Mouse (Mus musculus) olfactory bulb, adult 2 months (tissue): ENCODE measurements around the gene Thsd4. TPM values are rescaled to one million over a fixed set of nuclear protein-coding genes. Genes with fewer than 3 reads are reported as not detected.

ENCODE experiments used
- H3K27ac ChIP-seq: fragments of 200-500 bp; 2 replicates; pipeline ENCODE4 v1.5.1; 2012; ENCODE audit warnings: low read depth, low read length; ENCODE audit not compliant: insufficient read depth
- H3K4me1 ChIP-seq: fragments of 200-500 bp; 2 replicates; pipeline ENCODE4 v1.6.1; 2012; ENCODE audit warnings: low read length; ENCODE audit not compliant: control insufficient read depth, insufficient read depth
- H3K4me3 ChIP-seq: fragments of 200-500 bp; 2 replicates; pipeline ENCODE4 v1.5.1; 2012; ENCODE audit warnings: mild to moderate bottlenecking, low read depth, low read length, moderate library complexity; ENCODE audit not compliant: insufficient read depth
- CTCF ChIP-seq: fragments of 200-500 bp; IDR thresholded peaks from 2 replicates; pipeline ENCODE4 v1.5.1; 2012; ENCODE audit warnings: low read depth, mild to moderate bottlenecking, low read length, moderate library complexity; ENCODE audit not compliant: insufficient read depth
- POLR2A ChIP-seq: fragments of 200-500 bp; IDR thresholded peaks from 2 replicates; pipeline ENCODE4 v1.6.1; 2012; ENCODE audit warnings: mild to moderate bottlenecking, low read depth, low read length, moderate library complexity; ENCODE audit not compliant: insufficient read depth
- WGBS: fragments of 180-500 bp; shearing (Covaris S2); methylation state at CpG from one replicate; pipeline ENCODE4 v1.1.7; 2018; 5-methylcytosine and 5-hydroxymethylcytosine counted together
- polyA plus RNA-seq: library from polyadenylated mRNA; stranded (reverse); fragments of >200 nt; gene quantifications from 2 replicates; pipeline ENCODE4 v1.2.4, GENCODE M21; 2012; ENCODE audit warnings: low replicate concordance; ENCODE audit not compliant: missing spikeins, insufficient read depth, insufficient read length

Thsd4 gene
- polyA plus RNA-seq, 1 experiment, result not detected

GRCm38 (mm10) chr9:60288789-60289188, 233.1 kb downstream of the Thsd4 start:
- no peak for TF ChIP-seq CTCF
- Histone ChIP-seq H3K27ac (no peak overlapping the region), H3K4me3 (no peak overlapping the region), H3K4me1 (no peaks in the 10 kb centered on the region)
- 84% methylated on average over 12 of the region's 12 CpGs for WGBS

GRCm38 (mm10) chr9:60286390-60286789, 235.5 kb downstream of the Thsd4 start:
- WGBS, result 96% methylated on average over 3 of the region's 3 CpGs
- no peak overlapping the region for H3K4me3 ChIP-seq
- no peaks in the 10 kb centered on the region for H3K4me1 ChIP-seq
- no peak overlapping the region for H3K27ac ChIP-seq
- TF ChIP-seq CTCF (no peak), POLR2A (no peak)

GRCm38 (mm10) chr9:60285047-60285462, 236.8 kb downstream of the Thsd4 start:
- no peaks in the 10 kb centered on the region for H3K4me1 ChIP-seq
- no peak overlapping the region for H3K4me3 ChIP-seq
- no peak overlapping the region for H3K27ac ChIP-seq
- 47% methylated on average over 3 of the region's 3 CpGs for WGBS
- TF ChIP-seq POLR2A, result no peak
- no peak for TF ChIP-seq CTCF

- Histone ChIP-seq H3K4me3 (no peak overlapping the region), H3K27ac (no peak overlapping the region), H3K4me1 (no peaks in the 10 kb centered on the region)
- TF ChIP-seq POLR2A, result no peak
- TF ChIP-seq CTCF, result no peak
- 83% methylated on average over 1 of the region's 1 CpGs for WGBS
Observed at GRCm38 (mm10) chr9:60284318-60284717, 237.5 kb downstream of the Thsd4 start.

- 75% methylated on average over 3 of the region's 3 CpGs for WGBS
- no peak overlapping the region for H3K27ac ChIP-seq
- H3K4me3 ChIP-seq, result no peak overlapping the region
- H3K4me1 ChIP-seq, result no peaks in the 10 kb centered on the region
- TF ChIP-seq CTCF (no peak), POLR2A (no peak)
Observed at GRCm38 (mm10) chr9:60283546-60283945, 238.3 kb downstream of the Thsd4 start.

- no peak overlapping the region for H3K27ac ChIP-seq
- no peak for TF ChIP-seq CTCF
- no peak for TF ChIP-seq POLR2A
- 59% methylated on average over 11 of the region's 11 CpGs for WGBS
- no peaks in the 10 kb centered on the region for H3K4me1 ChIP-seq
- H3K4me3 ChIP-seq, result no peak overlapping the region
Observed at GRCm38 (mm10) chr9:60281281-60281680, 240.6 kb downstream of the Thsd4 start.

GRCm38 (mm10) chr9:60280786-60281185, 241.1 kb downstream of the Thsd4 start:
- H3K4me1 ChIP-seq, result peaks cover 2% of the 10 kb centered on the region; the same call in 1 of the 2 replicates
- no peak for TF ChIP-seq CTCF
- no peak overlapping the region for H3K4me3 ChIP-seq
- 90% methylated on average over 5 of the region's 5 CpGs for WGBS
- H3K27ac ChIP-seq, result no peak overlapping the region

- WGBS, result 93% methylated on average over 6 of the region's 6 CpGs
Observed at GRCm38 (mm10) chr9:60279556-60279955, 242.3 kb downstream of the Thsd4 start.

GRCm38 (mm10) chr9:60276351-60276750, 245.5 kb downstream of the Thsd4 start:
- 55% methylated on average over 5 of the region's 5 CpGs for WGBS
- Histone ChIP-seq H3K27ac (no peak overlapping the region), H3K4me3 (no peak overlapping the region), H3K4me1 (peaks cover 3% of the 10 kb centered on the region; the same call in 1 of the 2 replicates)
- TF ChIP-seq CTCF (no peak), POLR2A (no peak)

More at GRCm38 (mm10) chr9:60279556-60279955, 242.3 kb downstream of the Thsd4 start:
- TF ChIP-seq POLR2A (no peak), CTCF (no peak)
- Histone ChIP-seq H3K4me3 (no peak overlapping the region), H3K27ac (no peak overlapping the region), H3K4me1 (peaks cover 3% of the 10 kb centered on the region; the same call in 1 of the 2 replicates)
